Mouse (Mus musculus) 3134 (cell line): ENCODE results near the gene Atf6.

ENCODE experiments used
- DNase-seq: peaks from one replicate; pipeline ENCODE4 v3.0.0-alpha.2; 2011; ENCODE audit warnings: low spot score; ENCODE audit not compliant: insufficient read length; ENCODE audit errors: extremely low read depth

The Atf6 gene

DNA sequence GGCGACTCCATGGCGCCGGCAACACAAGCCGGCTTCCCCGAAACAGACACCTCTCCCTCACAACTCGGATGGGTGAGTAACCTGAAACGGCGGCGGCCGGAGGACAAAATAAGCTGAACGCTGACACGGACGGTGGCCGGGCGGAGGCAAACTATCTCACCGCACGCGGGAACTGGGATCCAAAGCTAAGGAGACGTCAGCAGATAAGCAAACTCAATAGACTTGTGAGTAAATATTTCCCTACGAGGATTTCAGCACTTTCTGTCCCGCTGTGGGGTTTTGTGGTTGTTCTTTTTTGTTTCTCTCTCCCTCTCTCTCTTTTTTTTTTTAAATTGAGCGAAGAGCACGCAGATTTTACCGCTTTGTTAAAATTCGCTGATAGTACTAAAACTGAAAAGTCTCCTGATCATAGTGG, at the start of gene Atf6:
Gene Atf6, minus strand, starts transcription at position 81 of the 415 bp plus-strand sequence.
- DNase-seq, result peak; percentile 97

DNA sequence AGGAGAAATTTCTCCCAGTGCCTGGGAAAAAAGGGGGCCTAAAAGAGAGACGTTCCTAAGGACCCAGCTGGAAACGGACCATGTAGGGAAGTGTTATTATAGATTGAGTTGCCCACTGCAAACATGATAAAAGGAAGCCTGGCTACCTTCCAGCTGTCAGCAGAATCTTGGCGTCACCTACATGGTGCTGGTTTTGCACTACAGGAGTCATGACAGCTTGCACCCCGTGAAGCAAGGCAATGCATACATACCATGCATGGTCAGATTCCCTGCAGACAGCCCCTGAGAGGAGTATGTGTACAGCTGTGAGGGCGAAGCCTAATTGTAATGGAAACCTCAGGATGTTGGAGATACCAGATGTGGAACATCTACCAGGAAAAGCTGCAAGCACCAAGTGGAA, 48.1 kb upstream of the Atf6 start:
- no peak for DNase-seq

DNA sequence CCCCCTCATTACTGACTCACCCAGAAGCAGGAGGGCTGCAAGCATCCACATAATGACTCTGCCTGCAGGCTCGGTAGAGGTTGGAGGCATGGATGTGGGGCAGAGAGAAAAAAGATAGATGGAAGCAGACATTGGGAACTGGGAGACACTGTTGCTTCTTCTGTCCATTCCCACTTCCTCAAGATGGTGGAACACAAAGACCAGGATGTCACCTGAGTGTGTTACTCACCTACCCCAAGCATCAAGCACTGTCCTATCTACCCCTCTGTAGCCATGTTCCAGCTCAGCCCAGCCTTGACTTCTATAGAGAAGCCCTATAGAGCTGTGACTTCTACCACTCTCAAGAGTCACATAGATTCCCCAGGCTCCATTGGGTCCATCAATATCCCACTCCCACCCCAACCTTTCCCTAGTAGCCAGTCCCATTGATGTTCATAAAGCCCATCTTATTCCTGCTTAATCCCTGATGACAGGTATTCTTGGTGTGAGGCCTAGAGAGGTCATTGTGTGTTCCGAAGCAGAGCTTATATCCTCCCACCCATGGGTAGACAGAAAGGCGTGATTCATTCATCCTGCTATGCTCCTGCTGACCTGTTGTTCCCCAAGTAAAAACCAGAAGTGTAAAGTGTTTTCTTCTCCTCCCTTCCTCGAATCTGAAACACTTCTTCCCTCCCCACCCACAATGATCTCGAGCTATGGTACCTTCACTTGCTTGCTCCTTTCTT, 45.5 kb upstream of the Atf6 start, which contains the start of gene Fcrlb:
Gene Fcrlb, minus strand, starts transcription at position 51 of the 725 bp plus-strand sequence.
- DNase-seq, result no peak

- DNase-seq, result peak; percentile 77
These were observed 44.5 kb upstream of the Atf6 start for GRCm38 (mm10) chr1:170911907-170912660.

DNA sequence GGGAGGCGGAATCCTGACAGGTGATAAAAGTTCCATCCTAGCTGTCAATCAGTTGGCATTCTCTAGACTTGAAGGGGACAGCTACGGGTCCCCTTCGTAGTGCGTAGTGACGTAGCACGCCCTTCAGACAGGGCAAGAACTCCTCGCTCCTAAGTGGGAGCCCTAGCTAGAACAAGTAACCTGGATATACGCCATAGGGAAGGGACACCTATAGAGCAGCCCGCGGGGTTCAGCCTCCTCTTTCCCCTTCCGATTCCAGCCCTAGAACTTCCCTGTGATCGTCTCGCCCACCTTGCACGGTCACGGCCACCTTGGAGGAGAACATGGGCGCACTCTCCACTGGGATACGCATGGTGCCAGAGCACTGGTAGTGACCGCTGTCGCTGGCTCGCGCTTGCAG, 40.8 kb upstream of the Atf6 start:
- DNase-seq, result peak; percentile 13

DNA sequence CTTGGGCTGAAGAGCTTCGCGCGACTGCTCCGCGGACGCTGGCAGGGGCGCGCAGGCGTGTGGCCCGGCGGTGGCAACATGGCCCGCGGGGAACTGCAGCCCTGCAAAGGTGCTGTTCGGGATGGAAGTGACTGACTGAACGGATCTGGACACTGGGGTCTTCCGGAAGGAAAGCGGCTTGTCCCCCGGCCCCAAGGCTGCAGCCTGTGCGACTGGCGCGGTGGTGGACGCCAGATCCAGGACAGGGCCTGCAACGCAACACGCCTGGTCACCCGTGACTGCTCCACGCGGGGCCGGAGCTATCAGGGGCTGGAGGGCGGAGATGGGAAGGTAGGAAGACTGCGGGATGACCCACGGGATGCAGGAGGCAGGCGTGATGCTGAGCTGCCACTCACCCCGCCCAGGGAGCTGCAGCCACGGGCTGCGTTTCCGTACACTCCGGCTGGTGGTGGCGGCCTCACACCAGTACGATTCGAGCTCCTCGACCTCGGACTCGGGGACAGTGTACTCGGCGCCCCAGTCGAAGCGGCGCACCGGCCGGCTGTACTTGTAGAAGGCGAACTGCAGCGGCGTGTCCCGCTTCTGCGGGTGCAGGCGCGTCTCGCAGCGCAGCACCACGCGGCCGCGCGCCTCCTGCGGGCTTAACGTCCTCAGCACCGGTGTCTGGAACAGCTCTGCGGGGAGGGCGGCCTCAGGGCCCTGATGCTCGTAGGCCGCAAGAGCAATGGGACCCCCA, 40.1 kb upstream of the Atf6 start:
- peak; percentile 14 for DNase-seq

DNA sequence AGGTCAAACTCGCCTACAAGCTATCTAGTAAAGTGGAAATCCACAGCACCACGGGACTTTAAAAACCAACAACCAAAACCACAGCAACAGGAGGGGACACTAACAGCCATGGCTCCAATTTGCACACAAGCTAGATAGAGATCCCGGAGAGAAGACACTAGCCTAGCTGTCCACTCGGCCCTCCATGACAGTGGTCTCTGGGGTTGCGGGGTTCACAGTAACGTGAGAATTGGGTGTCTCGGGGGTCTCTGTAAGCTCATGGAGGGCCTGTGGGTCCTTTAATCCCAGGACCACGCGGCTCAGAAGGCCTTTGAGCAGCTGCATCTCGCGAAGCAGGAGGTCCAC, 39.5 kb upstream of the Atf6 start:
- DNase-seq, result no peak

GRCm38 (mm10) chr1:170903485-170903884, 35.9 kb upstream of the Atf6 start:
- DNase-seq, result no peak

DNA sequence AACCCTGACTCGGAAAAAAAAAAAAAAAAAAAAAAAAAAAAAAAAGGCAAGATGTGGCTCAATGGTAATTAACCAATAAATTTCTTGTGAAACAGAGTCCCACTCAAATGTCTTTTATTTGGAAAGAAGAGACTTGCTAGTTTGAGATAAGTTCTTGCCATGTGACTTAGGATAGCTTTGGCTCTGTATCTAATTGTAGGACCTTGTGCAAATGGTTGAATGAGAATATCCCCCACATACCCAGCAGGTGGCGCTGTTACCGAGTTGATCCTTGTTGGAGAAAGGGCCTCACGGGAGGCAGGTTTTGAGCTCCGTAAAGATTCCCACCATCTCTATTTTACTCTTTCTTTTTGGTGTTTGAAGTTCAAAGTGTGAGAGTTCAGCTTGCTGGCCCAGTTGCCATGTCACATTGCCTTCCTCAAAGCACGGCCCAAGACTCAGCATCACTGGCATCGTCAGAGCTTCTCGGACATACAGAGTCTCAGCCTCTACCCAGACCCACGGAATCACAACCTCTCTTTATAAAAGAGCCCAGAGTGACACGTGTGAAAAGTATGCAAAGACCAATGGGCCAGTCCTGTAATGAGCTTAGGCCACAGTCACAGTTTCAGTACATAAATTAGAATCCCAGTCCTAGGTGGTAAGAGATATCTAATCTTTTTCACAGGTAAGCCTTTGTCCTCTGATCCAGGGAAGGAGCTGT, 34.1 kb upstream of the Atf6 start:
- peak; percentile 35 for DNase-seq

DNA sequence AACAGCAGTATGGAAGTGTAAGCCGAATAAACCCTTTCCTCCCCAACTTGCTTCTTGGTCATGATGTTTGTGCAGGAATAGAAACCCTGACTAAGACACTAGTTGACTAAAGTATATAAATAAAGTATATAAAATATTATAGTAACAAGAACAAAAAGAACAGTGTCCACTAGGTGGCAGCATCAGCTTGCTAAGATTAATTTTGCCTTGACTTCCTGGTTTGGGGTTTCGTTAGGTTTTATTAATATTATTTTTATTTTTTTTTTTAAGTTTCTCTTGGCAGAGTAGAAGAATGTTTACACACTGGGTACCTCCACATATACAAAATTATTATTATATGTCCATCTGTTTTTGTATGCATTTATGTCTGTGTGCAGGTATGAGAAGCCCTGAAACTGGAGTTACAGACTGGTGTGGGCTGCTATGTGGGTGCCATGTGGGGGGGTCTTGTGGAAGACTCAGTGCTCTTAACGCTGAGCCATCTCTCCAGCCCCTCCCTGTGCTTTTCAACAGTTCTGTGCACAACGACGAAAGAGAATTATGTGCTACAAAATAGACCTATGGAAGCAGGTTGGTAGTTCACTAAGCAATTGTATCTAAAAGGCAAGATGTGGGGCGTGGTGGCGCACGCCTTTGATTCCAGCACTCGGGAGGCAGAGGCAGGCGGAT, 33.4 kb upstream of the Atf6 start:
- DNase-seq, result no peak

- DNase-seq, result no peak
These were observed 31.0 kb upstream of the Atf6 start for GRCm38 (mm10) chr1:170898413-170899075.

DNA sequence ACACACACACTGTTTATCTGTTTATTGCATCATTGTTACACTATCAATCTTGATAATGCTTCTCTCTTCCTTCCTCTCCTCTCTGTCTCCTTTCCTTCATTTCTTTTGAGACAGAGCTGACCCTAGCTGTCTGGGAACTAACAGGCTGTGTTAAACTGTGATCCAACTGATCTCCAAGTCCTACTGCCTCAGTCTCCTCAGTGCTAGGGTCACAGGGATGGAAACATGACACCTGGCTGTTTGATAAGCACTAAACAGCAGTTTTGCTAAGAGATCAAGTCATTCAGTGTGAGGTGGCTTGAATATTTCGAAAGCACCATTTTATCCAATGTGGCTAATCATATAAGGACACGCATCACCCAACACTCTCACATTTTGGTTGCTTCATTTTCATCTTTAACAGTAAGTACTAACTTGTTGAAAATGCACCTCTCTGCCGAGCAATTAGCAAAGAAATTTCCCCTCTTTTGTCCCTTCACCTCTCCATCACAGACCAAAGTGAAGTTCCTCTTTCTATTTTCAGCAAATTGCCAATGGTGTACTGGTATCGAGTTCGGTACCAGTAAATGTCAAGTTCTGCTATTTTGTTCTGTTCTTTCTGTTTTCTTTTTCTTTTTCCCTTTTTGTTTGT, 29.2 kb upstream of the Atf6 start:
- DNase-seq, result no peak

GRCm38 (mm10) chr1:170894603-170895602, 27.3 kb upstream of the Atf6 start:
- no peak for DNase-seq

DNA sequence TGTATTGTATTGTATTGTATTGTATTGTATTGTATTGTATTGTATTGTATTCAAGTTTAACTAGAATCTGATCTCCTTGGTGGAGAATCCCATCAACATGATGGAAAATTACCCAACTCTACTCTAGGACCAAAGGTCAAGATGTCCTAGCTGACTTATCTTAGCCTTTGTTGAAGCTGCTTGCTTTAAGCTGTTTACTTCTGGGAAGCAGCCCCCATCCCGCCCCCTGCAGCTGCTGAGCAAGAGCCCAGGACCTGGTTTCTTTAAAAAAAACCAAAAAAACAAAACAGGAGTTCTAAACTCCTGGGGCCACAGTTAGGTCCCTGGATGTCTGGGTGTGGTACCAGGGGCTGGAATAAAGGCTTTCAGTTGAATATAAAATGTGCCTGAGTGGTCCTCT, 24.7 kb upstream of the Atf6 start:
- DNase-seq, result no peak

DNA sequence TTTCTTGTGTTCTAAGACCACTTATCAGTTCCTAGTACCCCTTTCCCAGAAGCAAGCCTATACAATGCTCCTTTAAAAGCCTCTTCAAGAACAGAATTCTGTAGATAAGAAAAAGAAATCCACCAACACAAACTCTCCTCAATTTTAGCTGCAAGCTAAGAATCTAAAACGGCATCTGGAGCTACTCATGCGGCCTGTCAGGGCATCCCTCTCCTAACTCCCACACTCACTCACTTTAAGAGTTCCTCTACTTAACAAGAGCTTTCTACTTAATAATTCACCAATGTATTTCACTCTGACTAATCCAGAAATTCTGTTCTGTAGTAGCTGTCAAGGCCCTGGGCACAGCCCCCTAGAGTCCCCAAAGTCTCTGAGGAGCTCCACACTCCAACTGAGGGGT, 24.1 kb upstream of the Atf6 start:
- DNase-seq, result no peak

DNA sequence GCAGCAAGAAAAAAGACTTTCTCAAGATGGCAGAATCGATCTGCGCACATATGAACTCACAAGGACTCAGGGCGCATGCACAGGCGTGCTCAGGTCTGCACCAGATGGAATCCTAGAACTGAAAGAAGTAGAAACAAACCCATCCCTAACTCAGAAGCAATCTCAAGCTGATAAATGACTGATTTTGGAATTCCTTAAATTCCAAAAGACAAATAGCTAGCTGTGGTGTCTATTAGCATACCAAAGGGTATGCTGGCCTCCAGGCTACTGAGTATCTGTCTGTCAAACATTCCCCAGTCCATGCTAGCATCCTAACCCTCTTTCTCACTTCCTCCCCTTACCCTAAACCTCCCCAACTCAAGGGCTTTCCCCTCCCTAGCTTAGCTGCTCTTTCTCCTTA, 21.7 kb upstream of the Atf6 start:
- no peak for DNase-seq

- no peak for DNase-seq
These were observed 18.5 kb upstream of the Atf6 start for GRCm38 (mm10) chr1:170886044-170886458.

GRCm38 (mm10) chr1:170884978-170885561, 17.5 kb upstream of the Atf6 start, which contains the start of the genes Gm26620 and Dusp12:
TSS of gene Gm26620 (plus strand) at chr1:170885065.
TSS of gene Dusp12 (minus strand) at chr1:170885540.
- DNase-seq, result peak; percentile 85
